Mouse (Mus musculus) cerebellum, adult 11 months (tissue): Measurements from ENCODE around the gene Limk1.
"Not testable (repeated sequence)": the region's sequence is repeated elsewhere in the genome, so short reads cannot be mapped to it uniquely, and the experiment has no call there.

ENCODE experiments used
- DNase-seq: peaks from one replicate; pipeline ENCODE4 v3.0.0; 2022

Limk1 gene

GRCm38 (mm10) chr5:134675956-134676759, 12.2 kb downstream of the Limk1 start:
- DNase-seq, result no peak

GRCm38 (mm10) chr5:134674977-134675376, 13.4 kb downstream of the Limk1 start:
- DNase-seq, result no peak

- DNase-seq, result no peak
Observed at GRCm38 (mm10) chr5:134672611-134673010, 15.8 kb downstream of the Limk1 start.

GRCm38 (mm10) chr5:134672198-134672516, 16.2 kb downstream of the Limk1 start:
- no peak for DNase-seq

- DNase-seq, result no peak
Observed at GRCm38 (mm10) chr5:134671335-134672197, 16.8 kb downstream of the Limk1 start.

- DNase-seq, result no peak
Observed at GRCm38 (mm10) chr5:134669001-134669708, 19.2 kb downstream of the Limk1 start.

- DNase-seq, result no peak
Observed at GRCm38 (mm10) chr5:134668495-134668894, 19.9 kb downstream of the Limk1 start.

- no peak for DNase-seq
Observed at GRCm38 (mm10) chr5:134656708-134657107, 31.7 kb downstream of the Limk1 start.

- DNase-seq, result no peak
Observed at GRCm38 (mm10) chr5:134652015-134652414, 36.4 kb downstream of the Limk1 start.

GRCm38 (mm10) chr5:134650926-134651325, 37.5 kb downstream of the Limk1 start:
- no peak for DNase-seq

- not testable (repeated sequence) for DNase-seq
Observed at GRCm38 (mm10) chr5:134648976-134649375, 39.4 kb downstream of the Limk1 start.

GRCm38 (mm10) chr5:134647394-134647793, 41.0 kb downstream of the Limk1 start:
- no peak for DNase-seq

- no peak for DNase-seq
Observed at GRCm38 (mm10) chr5:134646461-134646860, 41.9 kb downstream of the Limk1 start.

GRCm38 (mm10) chr5:134644643-134645118, 43.7 kb downstream of the Limk1 start:
- DNase-seq, result no peak

GRCm38 (mm10) chr5:134644121-134644520, 44.3 kb downstream of the Limk1 start:
- no peak for DNase-seq

- no peak for DNase-seq
Observed at GRCm38 (mm10) chr5:134640371-134640770, 48.0 kb downstream of the Limk1 start.

GRCm38 (mm10) chr5:134639269-134639682, 49.1 kb downstream of the Limk1 start, which contains the start of gene Eif4h:
TSS of gene Eif4h (minus strand) at chr5:134639490.
- DNase-seq, result peak; percentile 97

- DNase-seq, result no peak
Observed at GRCm38 (mm10) chr5:134638461-134639268, 49.7 kb downstream of the Limk1 start.

GRCm38 (mm10) chr5:134637820-134638367, 50.5 kb downstream of the Limk1 start:
- no peak for DNase-seq

GRCm38 (mm10) chr5:134632841-134633240, 55.6 kb downstream of the Limk1 start:
- DNase-seq, result no peak

- DNase-seq, result no peak
Observed at GRCm38 (mm10) chr5:134630835-134631234, 57.6 kb downstream of the Limk1 start.

GRCm38 (mm10) chr5:134629508-134629907, 58.9 kb downstream of the Limk1 start:
- no peak for DNase-seq
